Mouse (Mus musculus): ENCODE data around the gene Hs3st2. TPM values are rescaled to one million over a fixed set of nuclear protein-coding genes. Genes with fewer than 3 reads are reported as not detected.
A peak's percentile ranks its signal among the peaks of the same experiment; 100 is the strongest.

The Hs3st2 gene
- total RNA-seq, 2 experiments from 2014 or later = 54.3 to 67.7 TPM

- peak in 1 of 2 experiments; percentile 34 for DNase-seq (ENCODE audit: low spot score in 2 of 2)
- intact Hi-C loops (cut with DNase I) = loop anchor here (10.0 kb wide), 1 partner anchor 139 kb away; the partner anchor contains the start of gene Hs3st2
Observed at GRCm38 (mm10) chr7:121533639-121534038, 142.0 kb downstream of the Hs3st2 start.

- intact Hi-C loops (cut with DNase I) = loop anchor here (10.0 kb wide), 1 partner anchor 140 kb away; the partner anchor contains the start of gene Hs3st2
- peak; percentile 25 for DNase-seq (ENCODE audit: low spot score in 2 of 2)
Observed at GRCm38 (mm10) chr7:121534386-121534785, 142.7 kb downstream of the Hs3st2 start.

GRCm38 (mm10) chr7:121535987-121536386 lies 144.3 kb downstream of the Hs3st2 start:
- no peak for DNase-seq (ENCODE audit: low spot score in 2 of 2)
- intact Hi-C loops (cut with DNase I) = loop anchor here (10.0 kb wide), 1 partner anchor 141 kb away; the partner anchor contains the start of gene Hs3st2

GRCm38 (mm10) chr7:121539405-121540275 lies 148.0 kb downstream of the Hs3st2 start:
- intact Hi-C loops (cut with DNase I) = loop anchor here (1.0 to 10.0 kb wide), 3 partner anchors 10 to 145 kb away; partner anchors contain the start of gene Hs3st2
- peak; percentile 65 to 71 for DNase-seq (ENCODE audit: low spot score in 2 of 2)

- intact Hi-C loops (cut with DNase I) = no loop called here
- no peak for DNase-seq (ENCODE audit: low spot score in 2 of 2)
Observed at GRCm38 (mm10) chr7:121542458-121542857, 150.8 kb downstream of the Hs3st2 start.

- peak in 1 of 2 experiments; percentile 20 for DNase-seq (ENCODE audit: low spot score in 2 of 2)
- intact Hi-C loops (cut with DNase I) = loop anchor here (1.0 kb wide), 1 partner anchor 9 kb away; no protein-coding TSS in a partner anchor
Observed at GRCm38 (mm10) chr7:121549329-121550022, 157.8 kb downstream of the Hs3st2 start.

All from left cerebral cortex, postnatal 36 days (tissue).